Mouse (Mus musculus): ENCODE measurements at regions not wholly inside any gene's neighbourhood (a gene's known extent, or its start where the extent isn't known, plus 50 kb on each side); places are given as distances from the start of the nearest gene placed in this dataset.

DNA sequence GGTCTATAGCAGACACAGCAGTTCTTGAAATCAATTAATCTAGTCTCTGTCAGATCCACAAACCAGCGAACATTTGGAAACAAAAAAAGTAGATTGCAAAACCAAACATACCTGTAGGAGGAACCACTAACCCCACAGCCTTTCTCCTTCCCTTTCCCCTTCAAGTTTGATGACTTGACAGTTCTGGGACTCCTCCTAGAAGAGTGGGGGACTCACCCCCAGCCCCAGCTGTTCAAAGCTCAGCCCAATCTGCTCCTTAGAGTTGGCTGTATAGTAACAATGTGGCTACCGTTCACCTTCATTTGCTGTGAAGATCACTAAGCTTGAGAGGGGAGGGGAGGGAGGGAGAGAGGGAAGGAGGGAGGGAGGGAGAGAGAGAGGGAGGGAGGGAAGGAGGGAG is 259.3 kb downstream of the Gm11361 start:
- TF ChIP-seq CTCF (IDR thresholded peaks at IDR 0.05; ENCODE audit: borderline replicate concordance, control insufficient read depth, extremely low read depth, insufficient read depth, low read length, poor library complexity): no peak
- 0 out of 2 replicates have a peak, but pooled peaks have one; percentile 21 for TF ChIP-seq POLR2A (IDR thresholded peaks at IDR 0.05; ENCODE audit: control insufficient read depth, extremely low read depth, insufficient read depth, low read length, poor library complexity)

All from thymus, adult 2 months (tissue).